Mouse (Mus musculus) embryonic facial prominence, embryonic 14.5 days (tissue): ENCODE results near the gene Sema5a. TPM values are rescaled to one million over a fixed set of nuclear protein-coding genes. Genes with fewer than 3 reads are reported as not detected.

ENCODE experiments used
- ATAC-seq: fragments of 200-750 bp; cut with Nextera tagmentation; 2 replicates; pipeline ENCODE4 v1.8.0; 2017; ENCODE audit warnings: low read depth, moderate number of reproducible peaks, moderate TSS enrichment
- DNase-seq: peaks from one replicate; pipeline ENCODE4 v3.0.0-alpha.2; 2015; ENCODE audit warnings: low spot score
- H3K27ac ChIP-seq: fragments of 300-500 bp; sonication (generic); replicated peaks from 2 replicates; pipeline ENCODE4 v1.5.1; 2014; ENCODE audit warnings: low read depth, mild to moderate bottlenecking, low read length, moderate library complexity
- H3K27me3 ChIP-seq: fragments of 300-500 bp; sonication (generic); replicated peaks from 2 replicates; pipeline ENCODE4 v1.6.1; 2014; ENCODE audit warnings: low read length; ENCODE audit not compliant: control insufficient read depth, insufficient read depth
- H3K36me3 ChIP-seq: fragments of 300-500 bp; sonication (generic); 2 replicates; pipeline ENCODE4 v1.6.1; 2014; ENCODE audit warnings: low read length, mixed read lengths; ENCODE audit not compliant: control insufficient read depth, insufficient read depth
- H3K4me1 ChIP-seq: fragments of 300-500 bp; sonication (generic); 2 replicates; pipeline ENCODE4 v1.6.1; 2014; ENCODE audit warnings: antibody characterized with exemption, low read length; ENCODE audit not compliant: control insufficient read depth, insufficient read depth
- H3K4me2 ChIP-seq: fragments of 300-500 bp; sonication (generic); 2 replicates; pipeline ENCODE4 v1.6.1; 2014; ENCODE audit warnings: low read depth, mild to moderate bottlenecking, low read length, moderate library complexity, mixed read lengths
- H3K4me3 ChIP-seq: fragments of 300-500 bp; sonication (generic); 2 replicates; pipeline ENCODE4 v1.5.1; 2014; ENCODE audit warnings: low read depth, mild to moderate bottlenecking, low read length
- H3K9ac ChIP-seq: fragments of 300-500 bp; sonication (generic); 2 replicates; pipeline ENCODE4 v1.6.1; 2014; ENCODE audit warnings: low read depth, mild to moderate bottlenecking, low read length, moderate library complexity, mixed read lengths
- H3K9me3 ChIP-seq: fragments of 300-500 bp; sonication (generic); 2 replicates; pipeline ENCODE4 v1.6.1; 2016; ENCODE audit warnings: low read length; ENCODE audit not compliant: control insufficient read depth
- WGBS: fragments of 180-500 bp; shearing (Covaris S2); extraction: QIAGEN DNeasy Blood & Tissue Kit; methylation state at CpG from one replicate; pipeline ENCODE4 v1.1.7; 2014; 5-methylcytosine and 5-hydroxymethylcytosine counted together
- polyA plus RNA-seq: library from polyadenylated mRNA; unstranded; fragments of >200 nt; fragmentation: Nextera tagmentation; extraction: Ambion mirVana; gene quantifications from 2 replicates; pipeline ENCODE4 v1.2.1, GENCODE M21; 2014

Sema5a gene
- polyA plus RNA-seq, 1 experiment from 2014 or later, result 26.7 TPM

- H3K27ac ChIP-seq, result no peak overlapping the region
- no peak overlapping the region for H3K4me3 ChIP-seq
- no peak overlapping the region for H3K4me2 ChIP-seq
- H3K9me3 ChIP-seq, result no peaks in the 10 kb centered on the region
- DNase-seq (no peak), ATAC-seq (no peak)
- H3K27me3 ChIP-seq, result no peaks in the 10 kb centered on the region
- WGBS, result 84% methylated on average over 2 of the region's 2 CpGs
- H3K36me3 ChIP-seq, result no peaks in the 10 kb centered on the region
- no peaks in the 10 kb centered on the region for H3K4me1 ChIP-seq
- no peak overlapping the region for H3K9ac ChIP-seq
Observed at GRCm38 (mm10) chr15:32505941-32506340, 261.3 kb downstream of the Sema5a start.

GRCm38 (mm10) chr15:32508282-32508681 lies 263.7 kb downstream of the Sema5a start:
- Histone ChIP-seq H3K4me3 (no peak overlapping the region), H3K27me3 (no peaks in the 10 kb centered on the region), H3K36me3 (no peaks in the 10 kb centered on the region), H3K9me3 (no peaks in the 10 kb centered on the region), H3K9ac (no peak overlapping the region), H3K4me2 (no peak overlapping the region), H3K27ac (no peak overlapping the region), H3K4me1 (no peaks in the 10 kb centered on the region)
- DNase-seq (no peak), ATAC-seq (no peak)

- H3K4me2 ChIP-seq, result no peak overlapping the region
- H3K27me3 ChIP-seq, result no peaks in the 10 kb centered on the region
- H3K9me3 ChIP-seq, result no peaks in the 10 kb centered on the region
- WGBS, result 38% methylated on average over 1 of the region's 1 CpGs
- ATAC-seq (no peak), DNase-seq (no peak)
- peaks cover 6% of the 10 kb centered on the region; the same call in 1 of the 2 replicates for H3K4me1 ChIP-seq
- no peak overlapping the region for H3K27ac ChIP-seq
- H3K9ac ChIP-seq, result no peak overlapping the region
- no peaks in the 10 kb centered on the region for H3K36me3 ChIP-seq
- no peak overlapping the region for H3K4me3 ChIP-seq
Observed at GRCm38 (mm10) chr15:32514877-32515276, 270.3 kb downstream of the Sema5a start.

GRCm38 (mm10) chr15:32517954-32518353 lies 273.3 kb downstream of the Sema5a start:
- peaks cover 6% of the 10 kb centered on the region; the same call in 1 of the 2 replicates for H3K4me1 ChIP-seq
- H3K4me3 ChIP-seq, result no peak overlapping the region
- ATAC-seq (peak; percentile 79), DNase-seq (peak; percentile 22)
- no peaks in the 10 kb centered on the region for H3K27me3 ChIP-seq
- H3K4me2 ChIP-seq, result no peak overlapping the region
- no peaks in the 10 kb centered on the region for H3K36me3 ChIP-seq
- no peak overlapping the region for H3K9ac ChIP-seq
- no peaks in the 10 kb centered on the region for H3K9me3 ChIP-seq
- no peak overlapping the region for H3K27ac ChIP-seq
- 73% methylated on average over 2 of the region's 2 CpGs for WGBS

GRCm38 (mm10) chr15:32532539-32532938 lies 287.9 kb downstream of the Sema5a start:
- Histone ChIP-seq H3K9me3 (no peaks in the 10 kb centered on the region), H3K4me1 (0 out of 2 replicates have a peak, but pooled peaks cover 4% of the 10 kb centered on the region), H3K27ac (no peak overlapping the region), H3K27me3 (no peaks in the 10 kb centered on the region), H3K4me3 (no peak overlapping the region), H3K4me2 (no peak overlapping the region), H3K9ac (no peak overlapping the region), H3K36me3 (no peaks in the 10 kb centered on the region)
- DNase-seq (no peak), ATAC-seq (no peak)
- WGBS, result 58% methylated on average over 3 of the region's 3 CpGs

GRCm38 (mm10) chr15:32533541-32534080 lies 289.0 kb downstream of the Sema5a start:
- Histone ChIP-seq H3K4me2 (no peak overlapping the region), H3K9ac (no peak overlapping the region), H3K4me1 (0 out of 2 replicates have a peak, but pooled peaks cover 4% of the 10 kb centered on the region), H3K36me3 (no peaks in the 10 kb centered on the region), H3K4me3 (no peak overlapping the region), H3K27ac (no peak overlapping the region), H3K9me3 (no peaks in the 10 kb centered on the region), H3K27me3 (no peaks in the 10 kb centered on the region)
- 42% methylated on average over 1 of the region's 1 CpGs for WGBS
- DNase-seq, result no peak
- no peak for ATAC-seq

- 81% methylated on average over 6 of the region's 6 CpGs for WGBS
- ATAC-seq (no peak), DNase-seq (no peak)
- Histone ChIP-seq H3K4me3 (no peak overlapping the region), H3K4me2 (no peak overlapping the region), H3K36me3 (no peaks in the 10 kb centered on the region), H3K9ac (no peak overlapping the region), H3K27me3 (no peaks in the 10 kb centered on the region), H3K9me3 (no peaks in the 10 kb centered on the region), H3K27ac (no peak overlapping the region), H3K4me1 (0 out of 2 replicates have a peak, but pooled peaks cover under 1% of the 10 kb centered on the region)
Observed at GRCm38 (mm10) chr15:32536755-32537503, 292.3 kb downstream of the Sema5a start.

GRCm38 (mm10) chr15:32537504-32537792 lies 292.8 kb downstream of the Sema5a start:
- H3K4me3 ChIP-seq, result no peak overlapping the region
- no peaks in the 10 kb centered on the region for H3K9me3 ChIP-seq
- H3K27me3 ChIP-seq, result no peaks in the 10 kb centered on the region
- no peaks in the 10 kb centered on the region for H3K4me1 ChIP-seq
- 80% methylated on average over 2 of the region's 2 CpGs for WGBS
- DNase-seq, result no peak
- no peak overlapping the region for H3K27ac ChIP-seq
- H3K36me3 ChIP-seq, result no peaks in the 10 kb centered on the region
- ATAC-seq, result no peak
- H3K4me2 ChIP-seq, result no peak overlapping the region
- no peak overlapping the region for H3K9ac ChIP-seq

GRCm38 (mm10) chr15:32538092-32538491 lies 293.5 kb downstream of the Sema5a start:
- no peak for DNase-seq
- H3K4me1 ChIP-seq, result no peaks in the 10 kb centered on the region

More at GRCm38 (mm10) chr15:32538092-32538491, 293.5 kb downstream of the Sema5a start:
- no peaks in the 10 kb centered on the region for H3K27me3 ChIP-seq
- H3K36me3 ChIP-seq, result no peaks in the 10 kb centered on the region
- no peak overlapping the region for H3K27ac ChIP-seq
- no peaks in the 10 kb centered on the region for H3K9me3 ChIP-seq
- no peak overlapping the region for H3K4me2 ChIP-seq
- ATAC-seq, result no peak
- H3K9ac ChIP-seq, result no peak overlapping the region
- H3K4me3 ChIP-seq, result no peak overlapping the region
- 72% methylated on average over 3 of the region's 3 CpGs for WGBS
